ENCODE assay signal across 8 mouse cellular contexts in genomic region chr7:28766173-28766879, GRCm38 (mm10). TPM values are rescaled to one million over a fixed set of nuclear protein-coding genes. Genes with fewer than 3 reads are reported as not detected.
A peak's percentile ranks its signal among the peaks of the same experiment; 100 is the strongest.
DNase-seq lines count a peak whose midpoint lies in the region; ATAC-seq and TF ChIP-seq lines count a peak whose summit lies in the region.

Gene Sirt2 (plus strand): TSS chr7:28766735.

- ATAC-seq in embryonic facial prominence, embryonic 13.5 days (ENCODE audit: insufficient number of reproducible peaks, insufficient read depth, low FRiP score, low TSS enrichment, low read depth), result peak; percentile 96
- ATAC-seq in limb, embryonic 12.5 days (ENCODE audit: insufficient number of reproducible peaks, insufficient read depth, low FRiP score, low TSS enrichment, low read depth), result peak; percentile 98
- peak; percentile 99 for ATAC-seq in midbrain, embryonic 15.5 days (replicated peaks)

- no peaks in the 10 kb centered on the region for H3K9me3 ChIP-seq in embryonic facial prominence, embryonic 13.5 days
- no peaks in the 10 kb centered on the region for H3K9me3 ChIP-seq in limb, embryonic 12.5 days
- H3K9me3 ChIP-seq in midbrain, embryonic 15.5 days, result no peaks in the 10 kb centered on the region

- H3K27me3 ChIP-seq in embryonic facial prominence, embryonic 13.5 days, result no peaks in the 10 kb centered on the region
- H3K27me3 ChIP-seq in kidney, adult 2 months (replicated peaks; ENCODE audit: control insufficient read depth, insufficient read depth, low read length), result no peaks in the 10 kb centered on the region
- no peaks in the 10 kb centered on the region for H3K27me3 ChIP-seq in limb, embryonic 12.5 days
- H3K27me3 ChIP-seq in midbrain, embryonic 15.5 days (replicated peaks), result no peaks in the 10 kb centered on the region
- no peaks in the 10 kb centered on the region for H3K27me3 ChIP-seq in spleen, adult 2 months (ENCODE audit: control insufficient read depth, insufficient read depth, low read length)

- peak; percentile 90 for DNase-seq in 3134 (ENCODE audit: extremely low read depth, insufficient read length, low spot score)
- peak; percentile 94 to 97 for DNase-seq in adrenal gland, postnatal 36 days
- DNase-seq in heart, adult 18-20 months, result peak; percentile 98 to 99
- DNase-seq in kidney, adult 2 months, result peak; percentile 100
- DNase-seq in spleen, adult 2 months (ENCODE audit: low read depth in 1 of 2, low spot score in 2 of 2), result peak; percentile 96 to 98

- WGBS in embryonic facial prominence, embryonic 13.5 days, result under 1% methylated on average over 45 of the region's 45 CpGs
- under 1% methylated on average over 45 of the region's 45 CpGs for WGBS in kidney, adult 2 months
- under 1% methylated on average over 45 of the region's 45 CpGs for WGBS in limb, embryonic 12.5 days
- 0% methylated on average over 45 of the region's 45 CpGs for WGBS in midbrain, embryonic 15.5 days
- under 1% methylated on average over 45 of the region's 45 CpGs for WGBS in spleen, adult 2 months

- no peak within 1 kb of the TSS for H3K27ac ChIP-seq in embryonic facial prominence, embryonic 13.5 days
- H3K27ac ChIP-seq in kidney, adult 2 months (ENCODE audit: insufficient read depth, low read depth, low read length), result peak within 1 kb of the TSS; percentile 69
- H3K27ac ChIP-seq in limb, embryonic 12.5 days, result no peak within 1 kb of the TSS
- peak within 1 kb of the TSS; percentile 60; the same call in 1 of the 2 replicates for H3K27ac ChIP-seq in midbrain, embryonic 15.5 days
- peak within 1 kb of the TSS; percentile 82 for H3K27ac ChIP-seq in spleen, adult 2 months (ENCODE audit: insufficient read depth, low read length)

- peaks cover 18% of the 10 kb centered on the region for H3K36me3 ChIP-seq in embryonic facial prominence, embryonic 13.5 days
- H3K36me3 ChIP-seq in kidney, adult 2 months (ENCODE audit: control insufficient read depth, insufficient read depth, low read length), result no peaks in the 10 kb centered on the region
- peaks cover 19% of the 10 kb centered on the region for H3K36me3 ChIP-seq in limb, embryonic 12.5 days
- H3K36me3 ChIP-seq in midbrain, embryonic 15.5 days (replicated peaks), result 0 out of 2 replicates have a peak, but pooled peaks cover 7% of the 10 kb centered on the region
- peaks cover 14% of the 10 kb centered on the region for H3K36me3 ChIP-seq in spleen, adult 2 months (ENCODE audit: control insufficient read depth, insufficient read depth, low read length)

- peak within 1 kb of the TSS; percentile 83 for H3K4me3 ChIP-seq in embryonic facial prominence, embryonic 13.5 days
- H3K4me3 ChIP-seq in kidney, adult 2 months (ENCODE audit: insufficient read depth, low read depth, low read length), result peak within 1 kb of the TSS; percentile 98
- peak within 1 kb of the TSS; percentile 76 for H3K4me3 ChIP-seq in limb, embryonic 12.5 days (replicated peaks)
- peak within 1 kb of the TSS; percentile 81 for H3K4me3 ChIP-seq in midbrain, embryonic 15.5 days
- peak within 1 kb of the TSS; percentile 95 for H3K4me3 ChIP-seq in spleen, adult 2 months (ENCODE audit: extremely low read depth, insufficient read depth, insufficient read length)

- peaks cover 24% of the 10 kb centered on the region for H3K4me1 ChIP-seq in embryonic facial prominence, embryonic 13.5 days
- peaks cover 10% of the 10 kb centered on the region; the same call in 1 of the 2 replicates for H3K4me1 ChIP-seq in kidney, adult 2 months (ENCODE audit: control insufficient read depth, insufficient read depth, low read length)
- H3K4me1 ChIP-seq in limb, embryonic 12.5 days (replicated peaks), result peaks cover 18% of the 10 kb centered on the region
- H3K4me1 ChIP-seq in midbrain, embryonic 15.5 days, result peaks cover 31% of the 10 kb centered on the region
- H3K4me1 ChIP-seq in spleen, adult 2 months (ENCODE audit: control insufficient read depth, insufficient read depth, insufficient read length), result peaks cover 7% of the 10 kb centered on the region; the same call in 1 of the 2 replicates

- peak within 1 kb of the TSS; percentile 78 for H3K9ac ChIP-seq in embryonic facial prominence, embryonic 13.5 days
- peak within 1 kb of the TSS; percentile 75 for H3K9ac ChIP-seq in limb, embryonic 12.5 days (replicated peaks)
- peak within 1 kb of the TSS; percentile 71 for H3K9ac ChIP-seq in midbrain, embryonic 15.5 days

- TF ChIP-seq POLR2A in kidney, adult 2 months (IDR thresholded peaks at IDR 0.05; ENCODE audit: low read depth, low read length), result peak; percentile 11
- TF ChIP-seq POLR2A in spleen, adult 2 months (IDR thresholded peaks at IDR 0.05; ENCODE audit: low read depth, low read length), result peak; percentile 53

- no peak for TF ChIP-seq CTCF in kidney, adult 2 months (conservative IDR thresholded peaks at IDR 0.05; ENCODE audit: insufficient read depth, insufficient read length, low read depth, low read length)
- TF ChIP-seq CTCF in spleen, adult 2 months (IDR thresholded peaks at IDR 0.05; ENCODE audit: extremely low read depth, insufficient read depth, insufficient read length, insufficient replicate concordance), result no peak

- H3K4me2 ChIP-seq in embryonic facial prominence, embryonic 13.5 days, result peak within 1 kb of the TSS; percentile 76
- H3K4me2 ChIP-seq in limb, embryonic 12.5 days, result peak within 1 kb of the TSS; percentile 66
- peak within 1 kb of the TSS; percentile 75 for H3K4me2 ChIP-seq in midbrain, embryonic 15.5 days

RNA-seq across cellular contexts. Expression of gene Sirt2, which starts in this region (rescaled TPM):
- 10 to 100 TPM; 73.7 to 82.5 TPM for total RNA-seq in adrenal gland, postnatal 36 days (2021)
- polyA plus RNA-seq in embryonic facial prominence, embryonic 13.5 days (2015; fragmentation: Nextera tagmentation; extraction: Ambion mirVana), result 73.2 and 76.6 TPM in 2 replicates
- 10 to 100 TPM; 84.3 to 88.4 TPM for total RNA-seq in heart, adult 18-20 months (2021)
- polyA plus RNA-seq in kidney, adult 2 months (2012; rRNA removed), result 99.8 and 103 TPM in 2 replicates
- 70.8 and 76.9 TPM in 2 replicates for polyA plus RNA-seq in limb, embryonic 12.5 days (2016; fragmentation: Nextera tagmentation; extraction: Ambion mirVana)
- 125 and 129 TPM in 2 replicates for polyA plus RNA-seq in midbrain, embryonic 15.5 days (2015; fragmentation: Nextera tagmentation; extraction: Ambion mirVana)
- polyA plus RNA-seq in spleen, adult 2 months (2012; rRNA removed), result 48.4 and 53.3 TPM in 2 replicates

Comparison
In these comparisons a context has a peak if more than half of its experiments do, and no peak if none do; other contexts are left out.
1. H3K27ac ChIP-seq: peak in kidney, adult 2 months (single experiment), midbrain, embryonic 15.5 days (single experiment) and spleen, adult 2 months (single experiment); none in embryonic facial prominence, embryonic 13.5 days (single experiment) and limb, embryonic 12.5 days (single experiment).
2. Peak in every context shown above with its lines, with median percentiles within 50 percentile points of each other: DNase-seq, ATAC-seq, H3K4me2 ChIP-seq, H3K4me3 ChIP-seq and H3K9ac ChIP-seq.